Mouse (Mus musculus): Measurements from ENCODE around the gene Aldh18a1. TPM values are rescaled to one million over a fixed set of nuclear protein-coding genes. Genes with fewer than 3 reads are reported as not detected.

The Aldh18a1 gene
- polyA plus RNA-seq, 1 experiment from 2014 or later = 100 TPM

DNA sequence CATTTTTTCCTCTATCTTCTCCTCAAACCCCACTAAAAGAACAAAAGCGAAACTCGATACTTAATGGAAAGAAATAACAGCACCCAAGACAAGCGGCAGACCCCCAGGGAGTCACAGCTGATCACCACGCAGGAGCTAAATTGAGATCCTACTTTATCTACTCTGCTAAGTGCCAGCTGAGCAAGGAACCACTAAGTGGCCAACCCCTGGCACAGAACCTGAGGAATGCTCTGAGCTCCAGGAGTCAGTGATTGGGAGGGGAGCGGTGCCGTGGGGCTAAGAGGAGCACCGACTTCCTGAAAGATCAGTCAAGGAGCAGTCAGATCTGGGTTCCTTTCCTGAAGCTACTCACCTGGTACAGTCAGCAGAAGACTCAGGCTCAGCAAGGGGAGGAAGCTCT is 83.9 kb downstream of the Aldh18a1 start:
- H3K27ac ChIP-seq (replicated peaks) = no peak overlapping the region
- no peak for ATAC-seq (ENCODE audit: low FRiP score, low read depth)
- WGBS = 89% methylated on average over 7 of the region's 7 CpGs

More for the DNA sequence above, 83.9 kb downstream of the Aldh18a1 start:
- Histone ChIP-seq H3K36me3 (no peaks in the 10 kb centered on the region), H3K4me3 (no peak overlapping the region), H3K9me3 (0 out of 2 replicates have a peak, but pooled peaks cover 3% of the 10 kb centered on the region), H3K9ac (replicated peaks) (no peak overlapping the region), H3K4me1 (peaks cover 9% of the 10 kb centered on the region), H3K4me2 (replicated peaks) (no peak overlapping the region), H3K27me3 (no peaks in the 10 kb centered on the region)

Other genes starting within 250 kb of the Aldh18a1 start
- gene Sorbs1, start 74.7 kb downstream of the Aldh18a1 start, polyA plus RNA-seq (2016; fragmentation: Nextera tagmentation; extraction: Ambion mirVana) = 62.1 and 79.4 TPM in 2 replicates
- gene Tctn3, start 23.8 kb upstream of the Aldh18a1 start, polyA plus RNA-seq (2016; fragmentation: Nextera tagmentation; extraction: Ambion mirVana) = 14.4 and 14.7 TPM in 2 replicates
- 9.8 and 10.3 TPM in 2 replicates for gene Entpd1, start 23.9 kb upstream of the Aldh18a1 start, polyA plus RNA-seq (2016; fragmentation: Nextera tagmentation; extraction: Ambion mirVana)
- gene Cc2d2b, start 160.3 kb upstream of the Aldh18a1 start, polyA plus RNA-seq (2016; fragmentation: Nextera tagmentation; extraction: Ambion mirVana) = 0.05 and 0.30 TPM in 2 replicates
- gene Ccnj, start 242.8 kb upstream of the Aldh18a1 start, polyA plus RNA-seq (2016; fragmentation: Nextera tagmentation; extraction: Ambion mirVana) = 36.6 and 39.5 TPM in 2 replicates